Mouse (Mus musculus) G1E (cell line): ENCODE measurements around the gene Rrm2.
A peak's percentile ranks its signal among the peaks of the same experiment; 100 is the strongest.

Experiments
- CTCF ChIP-seq: IDR thresholded peaks from 2 replicates; pipeline ENCODE4 v1.5.1; 2012; ENCODE audit warnings: low read depth, low read length, inconsistent platforms, mixed read lengths
- GATA1 ChIP-seq: IDR thresholded peaks from 2 replicates; pipeline ENCODE4 v1.6.1; 2012; ENCODE audit warnings: borderline replicate concordance, low read length, inconsistent platforms, mixed read lengths

DNA sequence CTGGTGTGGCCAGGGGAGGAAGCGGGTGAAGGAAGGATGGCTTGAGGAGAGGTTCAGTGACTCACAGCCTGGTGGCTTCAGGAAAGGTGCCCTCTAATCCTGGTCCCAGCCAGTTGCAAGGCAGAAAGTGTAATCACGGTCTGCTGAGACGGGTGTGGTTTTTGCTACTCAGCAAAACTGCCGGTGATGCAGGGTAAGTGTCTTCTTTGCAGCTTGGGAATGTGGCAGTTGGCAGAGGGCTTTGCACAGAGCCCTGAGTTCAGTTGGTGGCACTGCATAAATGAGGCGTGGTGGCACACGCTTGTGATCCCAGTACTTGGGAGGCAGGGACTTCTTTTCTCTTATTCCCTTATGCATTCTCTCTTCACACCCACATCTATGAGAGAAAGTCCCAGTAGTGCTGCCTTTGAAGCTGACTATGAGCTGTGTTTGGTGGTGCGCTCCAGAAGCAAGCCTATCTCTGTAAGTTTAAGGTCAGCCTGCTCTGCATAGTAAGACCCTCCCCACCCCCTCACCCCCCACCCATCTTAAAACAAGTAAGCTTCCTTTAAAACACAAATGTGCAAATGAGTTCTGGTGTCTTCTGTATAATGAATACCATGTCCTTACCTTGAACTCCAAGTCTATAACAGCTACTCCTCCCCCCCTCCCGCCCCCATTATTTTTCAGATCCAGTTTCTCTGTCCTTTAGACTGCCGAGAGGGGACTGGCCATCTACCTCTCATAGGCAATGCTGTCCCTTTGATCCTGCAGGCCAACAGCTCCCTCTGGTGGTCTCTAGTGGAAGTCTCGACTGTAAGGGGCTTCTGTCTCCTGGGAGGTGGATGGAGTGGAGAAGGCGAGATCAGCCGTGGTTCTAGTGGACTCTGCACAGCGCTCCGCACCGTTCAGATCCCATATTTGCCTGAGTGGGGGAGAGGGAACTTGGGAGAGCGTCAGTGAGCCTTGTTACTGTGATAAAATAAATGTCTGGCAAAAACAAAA, 11.2 kb upstream of the Rrm2 start:
- TF ChIP-seq CTCF: peak; percentile 87
- TF ChIP-seq GATA1: no peak
